Mouse (Mus musculus): Measurements from ENCODE around the gene Ins2. TPM values are rescaled to one million over a fixed set of nuclear protein-coding genes. Genes with fewer than 3 reads are reported as not detected.
A peak's percentile ranks its signal among the peaks of the same experiment; 100 is the strongest.

The Ins2 gene
- polyA plus RNA-seq, 1 experiment from 2014 or later: not detected

GRCm38 (mm10) chr7:142636178-142636577, 107.0 kb downstream of the Ins2 start:
- Histone ChIP-seq H3K4me3 (no peak overlapping the region), H3K36me3 (replicated peaks) (no peaks in the 10 kb centered on the region), H3K27me3 (ENCODE audit: poor library complexity, severe bottlenecking) (no peaks in the 10 kb centered on the region; the same call in 1 of the 2 replicates), H3K4me1 (peaks cover 15% of the 10 kb centered on the region), H3K27ac (peak overlapping the region; percentile 37; the same call in 1 of the 2 replicates), H3K9me3 (no peaks in the 10 kb centered on the region)
- no peak for DNase-seq (ENCODE audit: extremely low spot score, low spot score)

DNA sequence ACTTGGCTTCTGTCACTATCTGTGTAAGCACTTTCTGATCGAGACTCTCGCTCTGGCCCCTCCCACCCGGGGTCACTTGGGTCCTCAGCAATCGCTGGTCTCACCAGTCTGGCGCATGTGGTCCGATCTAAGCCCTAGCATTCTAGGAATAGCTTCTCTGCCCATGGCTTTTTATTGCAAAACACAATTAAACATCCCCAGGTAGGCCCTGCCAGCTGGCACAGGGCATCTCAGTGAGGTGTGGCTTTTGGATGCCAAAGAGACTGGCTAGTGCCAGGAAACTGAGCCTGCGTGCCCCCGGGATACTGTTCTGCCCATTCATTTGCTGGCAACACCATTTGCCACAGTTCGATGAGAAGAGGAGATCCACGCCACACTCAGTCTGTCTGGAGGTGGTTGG, 112.5 kb downstream of the Ins2 start:
- 85% methylated on average over 10 of the region's 10 CpGs for WGBS
- H3K36me3 ChIP-seq (replicated peaks): no peaks in the 10 kb centered on the region
- no peak overlapping the region for H3K27ac ChIP-seq
- no peaks in the 10 kb centered on the region for H3K9me3 ChIP-seq
- no peak overlapping the region for H3K4me3 ChIP-seq
- no peaks in the 10 kb centered on the region; the same call in 1 of the 2 replicates for H3K27me3 ChIP-seq (ENCODE audit: poor library complexity, severe bottlenecking)
- DNase-seq (ENCODE audit: extremely low spot score, low spot score): no peak
- H3K4me1 ChIP-seq: 0 out of 2 replicates have a peak, but pooled peaks cover 3% of the 10 kb centered on the region

GRCm38 (mm10) chr7:142629806-142630205, 113.4 kb downstream of the Ins2 start:
- H3K4me3 ChIP-seq: no peak overlapping the region
- H3K36me3 ChIP-seq (replicated peaks): no peaks in the 10 kb centered on the region
- 82% methylated on average over 6 of the region's 6 CpGs for WGBS
- H3K27me3 ChIP-seq (ENCODE audit: poor library complexity, severe bottlenecking): no peaks in the 10 kb centered on the region; the same call in 1 of the 2 replicates
- H3K9me3 ChIP-seq: no peaks in the 10 kb centered on the region
- H3K4me1 ChIP-seq: no peaks in the 10 kb centered on the region
- H3K27ac ChIP-seq: no peak overlapping the region
- no peak for DNase-seq (ENCODE audit: extremely low spot score, low spot score)

MicroRNAs within 50 kb of the gene (microRNA counts, 519-probe panel; counts per million panel counts)
- 341 counts per million, percentile 65 among the panel's probes with 10 or more counts for microRNA mmu-miR-483

Small RNAs within 50 kb of the gene (microRNA-seq; reads per million reads assigned to microRNA genes)
- gene Mir483: 516 reads per million, percentile 67 among the genes with 10 or more reads in this experiment

Other genes with a start within 250 kb of the Ins2 start
- 0.33 and 1.1 TPM in 2 replicates for gene Tnnt3, start 244.5 kb downstream of the Ins2 start, polyA plus RNA-seq (2016; fragmentation: Nextera tagmentation; extraction: Ambion mirVana)
- 15.8 and 16.1 TPM in 2 replicates for gene Mrpl23, start 210.7 kb downstream of the Ins2 start, polyA plus RNA-seq (2016; fragmentation: Nextera tagmentation; extraction: Ambion mirVana)
- gene Igf2, start 76.6 kb downstream of the Ins2 start, polyA plus RNA-seq (2016; fragmentation: Nextera tagmentation; extraction: Ambion mirVana): 126 and 132 TPM in 2 replicates
- gene Gm49394, start 73.4 kb downstream of the Ins2 start, polyA plus RNA-seq (2016; fragmentation: Nextera tagmentation; extraction: Ambion mirVana): not detected in 2 replicates
- gene Th, start 187.7 kb upstream of the Ins2 start, polyA plus RNA-seq (2016; fragmentation: Nextera tagmentation; extraction: Ambion mirVana): 10.9 and 11.9 TPM in 2 replicates
- gene Ascl2, start 225.9 kb upstream of the Ins2 start, polyA plus RNA-seq (2016; fragmentation: Nextera tagmentation; extraction: Ambion mirVana): 0.31 and 0.40 TPM in 2 replicates

Data from forebrain, embryonic 10.5 days (tissue).